Mouse (Mus musculus) ES-E14 (cell line): ENCODE results near the gene Mgea5. TPM values are rescaled to one million over a fixed set of nuclear protein-coding genes. Genes with fewer than 3 reads are reported as not detected.

Experiments
- DNase-seq: peaks from one replicate; pipeline ENCODE4 v3.0.0-alpha.2; 2013; ENCODE audit warnings: low read depth, low spot score
- H3K27ac ChIP-seq: 2 replicates; pipeline ENCODE4 v1.5.1; 2012; ENCODE audit warnings: low read depth, mild to moderate bottlenecking, low read length, moderate library complexity, mixed read lengths; ENCODE audit not compliant: poor library complexity, insufficient read depth, severe bottlenecking
- H3K36me3 ChIP-seq: 2 replicates; pipeline ENCODE4 v1.6.1; 2012; ENCODE audit warnings: mild to moderate bottlenecking, low read length, moderate library complexity, mixed read lengths; ENCODE audit not compliant: control insufficient read depth, poor library complexity, insufficient read depth, severe bottlenecking
- H3K4me1 ChIP-seq, 2 experiments: fragments of 150-350 bp in 1 of 2; sonication (generic) in 1 of 2; 2 replicates each; pipeline ENCODE4 v1.6.1; 2012; ENCODE audit warnings: low read length in 2 of 2, mild to moderate bottlenecking in 1 of 2, mixed read lengths in 1 of 2; ENCODE audit not compliant: control insufficient read depth in 2 of 2, insufficient read depth in 2 of 2, poor library complexity in 1 of 2
- H3K4me3 ChIP-seq, 2 experiments: fragments of 150-350 bp in 1 of 2; sonication (generic) in 1 of 2; 2 replicates each; pipeline ENCODE4 v1.5.1; 2012; ENCODE audit warnings: low read length in 2 of 2, low read depth in 1 of 2, mild to moderate bottlenecking in 1 of 2, mixed read lengths in 1 of 2; ENCODE audit not compliant: insufficient read depth in 1 of 2, poor library complexity in 1 of 2, severe bottlenecking in 1 of 2
- H3K9ac ChIP-seq: 2 replicates; pipeline ENCODE4 v1.6.1; 2012; ENCODE audit warnings: low read depth, mild to moderate bottlenecking, low read length, mixed read lengths; ENCODE audit not compliant: poor library complexity, insufficient read depth, severe bottlenecking
- H3K9me3 ChIP-seq: fragments of 150-350 bp; sonication (generic); 2 replicates; pipeline ENCODE4 v1.6.1; 2012; ENCODE audit warnings: low read depth, mild to moderate bottlenecking, low read length; ENCODE audit not compliant: control insufficient read depth, insufficient read depth
- CHD2 ChIP-seq: IDR thresholded peaks from 2 replicates; pipeline ENCODE4 v1.6.1; 2014; ENCODE audit warnings: mild to moderate bottlenecking, low read depth, low read length, inconsistent platforms
- HCFC1 ChIP-seq: IDR thresholded peaks from 2 replicates; pipeline ENCODE4 v1.6.1; 2012; ENCODE audit warnings: low read length, inconsistent platforms, borderline replicate concordance; ENCODE audit not compliant: insufficient read depth
- MAFK ChIP-seq: IDR thresholded peaks from 2 replicates; pipeline ENCODE4 v1.6.1; 2014; ENCODE audit warnings: mild to moderate bottlenecking, low read depth, low read length, inconsistent platforms; ENCODE audit not compliant: insufficient read depth
- ZC3H11A ChIP-seq: IDR thresholded peaks from 2 replicates; pipeline ENCODE4 v1.6.1; 2012; ENCODE audit warnings: low read depth, mild to moderate bottlenecking, inconsistent platforms, low read length, borderline replicate concordance
- ZNF384 ChIP-seq: IDR thresholded peaks from 2 replicates; pipeline ENCODE4 v1.6.1; 2012; ENCODE audit warnings: low read depth, low read length, inconsistent platforms
- in situ Hi-C, 2 experiments: fragments of 600-800 bp; cut with MboI; formaldehyde crosslinking; loops; one replicate each; pipeline ENCODE4 v1.15.1; 2025; ENCODE audit warnings: low sequenced_read_pairs in 2 of 2, inconsistent platforms in 1 of 2; ENCODE audit not compliant: unreplicated experiment in 2 of 2
- total RNA-seq: library from RNA; depleted of rRNA; stranded (reverse); fragments of 300-350 nt; gene quantifications from 2 replicates; pipeline ENCODE4 v1.2.3, GENCODE M21; 2012

The Mgea5 gene
- total RNA-seq, 1 experiment, result 94.7 TPM

DNA sequence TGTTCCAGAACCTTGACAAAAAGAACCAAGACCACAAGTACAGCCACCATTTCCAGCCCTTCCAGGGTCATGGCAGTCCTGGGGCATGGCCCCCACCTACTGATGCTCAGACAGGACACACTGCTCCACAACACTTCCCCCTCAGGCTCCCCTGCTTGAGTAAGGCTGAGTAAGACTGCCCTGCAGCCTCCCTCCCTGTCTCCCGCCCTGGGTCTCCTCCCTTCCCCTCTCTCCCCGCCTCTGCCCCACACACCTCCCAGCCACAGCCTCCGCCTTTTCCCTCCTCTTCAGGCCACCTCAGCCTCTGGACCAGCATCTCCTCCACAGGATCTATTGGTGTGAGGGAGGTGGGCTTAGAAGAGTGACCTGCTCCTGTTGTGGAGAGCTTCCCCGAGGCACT is 19.8 kb upstream of the Mgea5 start:
- no peak overlapping the region for H3K4me3 ChIP-seq
- DNase-seq, result no peak
- in situ Hi-C loops, result no loop called here
- TF ChIP-seq HCFC1 (no peak), ZC3H11A (no peak), ZNF384 (no peak), MAFK (no peak), CHD2 (no peak)
- H3K27ac ChIP-seq, result no peak overlapping the region
- peaks cover 0 to 6% of the 10 kb centered on the region in 2 experiments; a peak in 1 of 4 replicates for H3K4me1 ChIP-seq
- H3K36me3 ChIP-seq, result no peaks in the 10 kb centered on the region
- H3K9me3 ChIP-seq, result no peaks in the 10 kb centered on the region
- no peak overlapping the region for H3K9ac ChIP-seq

DNA sequence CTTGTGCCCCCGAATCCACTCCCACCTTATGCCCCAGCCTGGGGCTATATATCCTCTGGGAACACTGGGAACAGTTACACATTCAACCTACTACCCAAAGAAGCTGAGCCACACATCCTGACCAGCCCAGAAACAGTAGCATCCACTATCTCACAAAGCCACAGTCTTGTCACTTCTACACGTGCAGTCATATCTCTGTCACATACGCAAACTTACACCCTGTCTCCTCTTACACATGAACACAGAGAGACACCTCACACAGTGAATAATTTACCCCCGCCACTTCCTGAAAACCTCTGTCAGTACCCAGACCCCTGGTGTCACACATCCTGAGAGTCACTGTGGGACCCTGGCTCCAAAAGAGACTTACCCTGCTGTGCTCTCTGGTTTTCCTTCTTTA is 19.1 kb upstream of the Mgea5 start:
- DNase-seq, result no peak
- Histone ChIP-seq H3K36me3 (no peaks in the 10 kb centered on the region), H3K9ac (no peak overlapping the region), H3K27ac (no peak overlapping the region), H3K4me1 (peaks cover 0 to 6% of the 10 kb centered on the region in 2 experiments; a peak in 1 of 4 replicates), H3K4me3 (no peak overlapping the region), H3K9me3 (no peaks in the 10 kb centered on the region)
- TF ChIP-seq MAFK (no peak), ZC3H11A (no peak), CHD2 (no peak), ZNF384 (no peak), HCFC1 (no peak)
- in situ Hi-C loops, result no loop called here

DNA sequence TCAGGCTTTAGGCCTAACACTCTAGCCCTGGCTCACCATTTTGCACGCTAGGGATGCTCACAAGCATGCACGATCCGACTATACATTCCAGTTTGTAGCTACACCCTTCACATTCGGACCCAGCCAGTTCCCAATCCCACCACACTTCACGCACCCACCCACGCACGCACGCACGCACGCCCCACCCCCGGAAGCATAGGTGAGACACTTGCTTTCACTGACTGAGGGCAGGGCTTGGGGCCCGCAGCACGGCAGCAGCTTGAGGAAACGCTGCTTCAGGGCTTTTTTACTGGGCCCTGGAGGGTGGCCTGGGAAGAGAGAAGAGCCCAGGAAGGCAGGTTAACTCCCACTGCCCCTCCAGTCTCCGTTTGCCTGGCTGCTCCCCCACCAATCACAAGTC is 13.2 kb upstream of the Mgea5 start:
- no peak for DNase-seq
- Histone ChIP-seq H3K27ac (no peak overlapping the region), H3K4me3 (peak overlapping the region in 1 of 2 experiments; percentile 2; a peak in 1 of 4 replicates), H3K4me1 (peaks cover 3 to 14% of the 10 kb centered on the region in 2 experiments; a peak in 2 of 4 replicates), H3K9ac (peak overlapping the region; percentile 15; the same call in 1 of the 2 replicates), H3K36me3 (no peaks in the 10 kb centered on the region), H3K9me3 (no peaks in the 10 kb centered on the region)
- TF ChIP-seq MAFK, result no peak
- no peak for TF ChIP-seq HCFC1
- no peak for TF ChIP-seq ZC3H11A
- no peak for TF ChIP-seq ZNF384
- no peak for TF ChIP-seq CHD2
- in situ Hi-C loops, result no loop called here

DNA sequence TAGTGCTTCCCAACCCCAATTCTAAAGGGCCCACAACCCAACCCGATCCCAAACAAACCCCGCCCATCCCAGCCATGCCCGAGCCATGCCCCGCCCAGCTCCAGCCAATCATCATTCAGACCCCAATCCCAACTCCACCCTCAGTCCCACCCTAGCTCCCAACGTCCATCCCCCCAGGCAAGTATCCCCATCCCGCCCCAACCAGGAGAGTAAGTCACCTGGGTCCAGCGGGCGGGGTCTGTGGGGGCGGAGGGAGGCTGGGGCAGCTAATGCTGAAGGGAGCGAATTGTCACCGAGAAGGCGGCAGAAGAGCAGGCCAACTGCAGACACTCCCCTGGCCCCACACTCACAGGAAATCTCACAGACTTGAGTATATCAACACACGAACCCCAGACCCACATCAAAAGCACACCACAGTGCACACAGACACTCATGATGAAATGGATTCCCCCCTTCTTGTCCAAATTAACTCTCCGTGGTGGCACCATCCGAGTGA is 12.5 kb upstream of the Mgea5 start:
- no peak overlapping the region for H3K9ac ChIP-seq
- H3K4me3 ChIP-seq, result peak overlapping the region; percentile 22 to 61; a peak in 3 of 4 replicates
- H3K4me1 ChIP-seq, result peaks cover 3 to 14% of the 10 kb centered on the region in 2 experiments; a peak in 2 of 4 replicates
- H3K9me3 ChIP-seq, result no peaks in the 10 kb centered on the region
- DNase-seq, result peak; percentile 95
- H3K36me3 ChIP-seq, result no peaks in the 10 kb centered on the region
- no peak for TF ChIP-seq MAFK
- TF ChIP-seq CHD2, result no peak
- TF ChIP-seq ZC3H11A, result no peak
- TF ChIP-seq ZNF384, result no peak
- no peak for TF ChIP-seq HCFC1
- in situ Hi-C loops, result no loop called here
- H3K27ac ChIP-seq, result no peak overlapping the region
